Mouse (Mus musculus) embryonic facial prominence, embryonic 12.5 days (tissue): Measurements from ENCODE around the gene Mindy3. TPM values are rescaled to one million over a fixed set of nuclear protein-coding genes. Genes with fewer than 3 reads are reported as not detected.

Experiments used
- ATAC-seq: fragments of 200-750 bp; cut with Nextera tagmentation; 2 replicates; pipeline ENCODE4 v1.8.0; 2017; ENCODE audit not compliant: insufficient number of reproducible peaks, insufficient read depth, low FRiP score, low TSS enrichment
- H3K27ac ChIP-seq: fragments of 300-500 bp; sonication (generic); 2 replicates; pipeline ENCODE4 v1.5.1; 2016; ENCODE audit warnings: mild to moderate bottlenecking
- H3K27me3 ChIP-seq: fragments of 300-500 bp; sonication (generic); 2 replicates; pipeline ENCODE4 v1.6.1; 2016; ENCODE audit warnings: mild to moderate bottlenecking, moderate library complexity
- H3K36me3 ChIP-seq: fragments of 300-500 bp; sonication (generic); 2 replicates; pipeline ENCODE4 v1.6.1; 2016; ENCODE audit warnings: mild to moderate bottlenecking
- H3K4me1 ChIP-seq: fragments of 300-500 bp; sonication (generic); 2 replicates; pipeline ENCODE4 v1.6.1; 2016
- H3K4me2 ChIP-seq: fragments of 300-500 bp; sonication (generic); replicated peaks from 2 replicates; pipeline ENCODE4 v1.6.1; 2016; ENCODE audit warnings: mild to moderate bottlenecking, moderate library complexity
- H3K4me3 ChIP-seq: fragments of 300-500 bp; sonication (generic); 2 replicates; pipeline ENCODE4 v1.5.1; 2016; ENCODE audit warnings: mild to moderate bottlenecking
- H3K9ac ChIP-seq: fragments of 300-500 bp; sonication (generic); 2 replicates; pipeline ENCODE4 v1.6.1; 2016; ENCODE audit warnings: mild to moderate bottlenecking, moderate library complexity
- H3K9me3 ChIP-seq: fragments of 300-500 bp; sonication (generic); 2 replicates; pipeline ENCODE4 v1.6.1; 2016; ENCODE audit warnings: mild to moderate bottlenecking, moderate library complexity
- WGBS: fragments of 180-500 bp; shearing (Covaris S2); methylation state at CpG from one replicate; pipeline ENCODE4 v1.1.7; 2016; 5-methylcytosine and 5-hydroxymethylcytosine counted together
- polyA plus RNA-seq: library from polyadenylated mRNA; unstranded; fragments of >200 nt; fragmentation: Nextera tagmentation; extraction: Ambion mirVana; gene quantifications from 2 replicates; pipeline ENCODE4 v1.2.1, GENCODE M21; 2016

Gene Mindy3
- polyA plus RNA-seq, 1 experiment from 2014 or later, result 27.4 TPM

DNA sequence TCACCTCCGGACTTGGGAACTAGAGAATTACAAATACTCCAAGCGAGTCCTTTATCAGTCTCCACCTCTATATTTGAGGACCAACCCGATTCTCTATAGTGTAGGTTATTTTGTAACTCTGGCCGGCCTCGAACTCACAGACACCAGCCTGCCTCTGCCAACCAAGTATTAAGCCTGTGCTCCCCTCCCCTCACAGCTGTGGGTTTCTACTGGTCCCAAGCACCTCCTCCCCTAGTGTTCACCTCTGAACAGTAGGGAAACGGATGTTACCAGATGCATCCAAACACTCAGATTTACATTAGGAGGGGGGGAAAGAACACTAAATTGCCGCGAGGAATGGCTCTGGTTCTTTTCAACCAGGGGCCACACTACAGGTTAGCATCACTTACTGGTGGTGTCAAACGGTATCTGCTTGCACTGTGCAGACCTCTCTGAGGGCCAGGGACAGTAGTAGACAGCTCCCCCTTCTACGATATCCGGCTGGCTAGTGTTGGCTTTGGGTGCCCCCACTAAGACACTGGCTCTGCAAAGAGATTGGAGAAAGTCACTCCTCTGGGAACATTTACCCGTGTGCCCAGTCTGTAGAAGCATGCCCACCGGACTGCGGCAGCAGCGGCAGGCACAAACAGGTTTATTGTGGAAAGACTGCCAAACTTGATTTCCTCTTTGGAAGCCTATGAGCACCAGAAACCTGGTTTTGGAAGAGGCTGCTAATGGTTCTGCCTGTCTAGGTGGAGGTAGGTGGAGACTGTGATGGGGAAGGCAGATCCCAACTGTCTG is 118.6 kb downstream of the Mindy3 start:
- no peak overlapping the region for H3K9ac ChIP-seq
- H3K27ac ChIP-seq, result no peak overlapping the region
- H3K4me2 ChIP-seq, result peak overlapping the region; percentile 82
- H3K4me3 ChIP-seq, result peak overlapping the region; percentile 77
- H3K9me3 ChIP-seq, result no peaks in the 10 kb centered on the region
- 49% methylated on average over 15 of the region's 15 CpGs for WGBS
- no peaks in the 10 kb centered on the region for H3K36me3 ChIP-seq
- ATAC-seq, result peak; percentile 24; the same call in 1 of the 2 replicates
- H3K4me1 ChIP-seq, result no peaks in the 10 kb centered on the region
- H3K27me3 ChIP-seq, result 0 out of 2 replicates have a peak, but pooled peaks cover 4% of the 10 kb centered on the region

- Histone ChIP-seq H3K4me2 (no peak overlapping the region), H3K4me1 (peaks cover 9% of the 10 kb centered on the region; the same call in 1 of the 2 replicates), H3K9ac (no peak overlapping the region), H3K4me3 (no peak overlapping the region), H3K36me3 (no peaks in the 10 kb centered on the region), H3K27ac (no peak overlapping the region), H3K27me3 (0 out of 2 replicates have a peak, but pooled peaks cover 4% of the 10 kb centered on the region), H3K9me3 (no peaks in the 10 kb centered on the region)
- 90% methylated on average over 5 of the region's 5 CpGs for WGBS
- ATAC-seq, result no peak
These were observed 122.0 kb downstream of the Mindy3 start for GRCm38 (mm10) chr2:12297287-12297686.

Other genes starting within 250 kb of the Mindy3 start
- gene Itga8, start 117.5 kb downstream of the Mindy3 start, polyA plus RNA-seq, result 15.8 TPM in 2 replicates